Mouse (Mus musculus): Measurements from ENCODE around the gene Topaz1.
"Not testable (repeated sequence)": the region's sequence is repeated elsewhere in the genome, so short reads cannot be mapped to it uniquely, and the experiment has no call there.

Topaz1 gene

DNA sequence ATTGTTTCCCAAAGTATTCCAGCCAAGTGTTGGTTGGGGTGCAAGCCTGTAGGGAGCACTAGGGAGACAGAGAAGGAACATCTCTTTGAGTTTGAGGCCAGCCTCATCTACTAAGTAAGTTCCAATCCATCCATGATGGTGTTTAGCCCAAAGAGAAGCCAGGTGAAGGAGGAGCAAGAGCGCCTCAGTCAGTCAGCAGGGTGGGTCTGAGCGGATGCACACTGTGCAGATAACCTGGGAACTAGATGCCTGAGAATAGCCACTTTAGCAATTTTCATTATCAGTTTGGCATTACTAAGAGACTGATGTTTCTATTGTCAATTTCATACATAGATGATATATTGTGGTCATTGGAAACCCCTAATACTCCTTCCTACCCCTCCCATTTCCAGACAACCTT lies 67.6 kb downstream of the Topaz1 start:
- DNase-seq: no peak

DNA sequence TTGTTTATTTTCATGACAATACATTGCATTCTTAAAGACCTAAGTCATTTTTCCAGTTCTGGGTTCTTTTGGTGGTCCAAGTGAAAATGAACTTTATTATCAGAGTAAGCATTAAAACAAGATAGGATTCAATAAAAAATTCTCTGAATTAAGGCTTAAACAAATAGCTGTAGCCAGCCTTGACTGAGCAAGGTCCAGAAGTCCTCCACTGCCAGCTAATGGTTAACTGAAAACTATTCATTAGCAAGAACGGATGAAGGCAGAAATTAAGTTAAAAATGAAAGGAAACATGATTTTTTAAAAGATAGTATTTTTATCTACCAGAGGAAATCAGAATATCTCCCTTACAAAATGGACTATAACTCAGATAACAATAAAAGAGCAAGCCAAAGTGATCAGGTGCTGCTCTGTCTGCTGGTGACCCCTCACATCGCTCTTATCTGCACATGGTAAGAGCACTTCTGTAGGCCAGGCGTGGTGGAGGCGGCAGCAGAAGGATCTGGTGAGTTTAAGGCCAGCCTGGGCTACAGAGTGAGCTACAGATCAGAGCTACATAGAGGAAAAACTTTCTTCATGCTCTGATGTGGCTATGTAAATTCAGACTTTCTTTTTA lies 68.2 kb downstream of the Topaz1 start:
- DNase-seq: no peak

DNA sequence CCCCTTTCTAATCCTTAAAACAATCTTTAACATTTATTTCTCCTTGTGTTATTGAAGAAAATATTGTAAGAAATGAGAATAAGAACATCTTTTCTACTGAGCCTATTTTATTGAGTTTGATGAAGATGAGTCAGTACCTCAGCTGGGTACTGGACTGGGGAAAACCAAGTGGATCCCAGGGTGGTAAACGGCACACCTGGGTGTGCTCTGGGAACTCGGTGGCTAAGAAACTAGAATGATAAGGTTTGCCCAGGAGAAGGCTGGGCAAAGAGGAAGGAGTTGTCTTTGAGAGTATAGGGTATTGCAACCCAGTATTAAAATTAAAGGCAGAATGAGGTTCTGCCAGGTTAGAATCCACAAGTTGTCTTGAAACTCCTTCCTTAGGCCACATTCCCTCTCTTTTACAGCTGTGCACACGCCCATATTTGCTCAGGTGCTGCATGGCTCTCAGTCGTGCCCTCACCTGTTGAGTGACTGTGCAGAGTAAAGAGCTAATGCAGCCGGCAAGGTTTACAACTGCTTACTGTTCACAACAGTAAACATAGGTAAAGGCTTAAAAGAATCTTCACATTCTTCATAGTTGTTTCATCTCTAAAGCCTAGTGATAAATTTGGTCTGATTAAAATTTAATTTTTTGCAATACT lies 76.3 kb downstream of the Topaz1 start:
- no peak for DNase-seq

DNA sequence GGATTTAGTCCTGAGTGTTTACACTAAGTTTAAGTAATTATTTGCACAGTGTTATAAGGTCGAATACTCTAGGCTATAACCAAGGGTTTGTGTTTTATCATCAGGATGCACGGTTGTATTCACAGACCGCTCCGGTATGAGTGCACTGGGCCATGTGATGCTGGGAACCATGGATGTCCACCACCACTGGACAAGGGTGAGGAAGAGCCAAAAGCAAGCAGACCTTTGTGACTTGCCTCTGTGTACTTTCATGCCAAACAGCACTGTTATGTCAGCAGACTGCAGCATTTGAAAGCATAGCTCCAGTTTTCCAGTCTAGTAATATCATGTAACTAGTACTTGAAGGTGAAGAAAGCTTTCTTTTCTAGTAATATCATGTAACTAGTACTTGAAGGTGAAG lies 79.6 kb downstream of the Topaz1 start:
- DNase-seq: no peak

DNA sequence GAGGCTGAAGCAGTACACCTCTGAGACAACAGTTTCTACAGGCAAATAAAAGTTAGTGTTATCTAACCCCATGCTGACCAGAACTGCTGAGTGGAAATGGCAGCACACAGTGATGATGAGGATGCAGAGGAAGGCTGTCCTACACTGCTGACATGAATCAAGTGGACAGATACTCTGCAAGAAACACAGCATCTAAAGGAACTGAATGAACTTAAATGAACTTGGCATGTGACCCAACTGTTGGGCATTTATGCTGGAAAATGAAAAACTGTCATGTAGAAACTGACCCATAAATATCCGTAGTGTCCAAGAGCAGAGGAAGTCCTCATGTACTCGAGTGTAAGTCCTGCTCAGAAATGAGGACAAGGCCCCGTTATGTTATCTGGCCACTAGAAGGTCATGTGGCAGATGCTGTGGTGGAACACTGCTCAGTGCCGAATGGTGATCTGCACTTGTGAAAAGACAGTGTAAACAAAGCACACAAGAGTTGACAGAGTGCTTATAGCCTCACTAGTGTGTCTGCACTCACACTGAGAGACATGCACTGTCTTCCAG lies 82.8 kb downstream of the Topaz1 start:
- no peak for DNase-seq

DNA sequence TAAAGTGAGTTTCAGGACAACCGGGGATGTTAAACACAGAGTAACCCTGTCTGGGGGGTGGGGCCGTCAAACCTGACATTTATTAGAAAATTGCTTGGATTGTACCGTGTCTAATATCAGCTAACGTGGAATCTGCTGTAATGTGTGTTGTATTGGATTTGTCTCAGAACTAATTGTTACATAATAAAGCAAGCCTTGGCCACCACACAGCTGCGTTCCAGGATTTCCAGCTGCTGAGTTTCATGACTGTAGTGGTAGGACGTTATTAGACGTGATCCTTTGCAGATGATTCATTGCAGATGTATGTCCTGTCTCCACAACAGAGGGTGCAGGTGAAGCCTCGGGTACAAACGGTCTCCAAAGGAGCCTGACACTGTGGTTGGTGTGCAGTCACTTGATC lies 89.0 kb downstream of the Topaz1 start:
- DNase-seq: no peak

DNA sequence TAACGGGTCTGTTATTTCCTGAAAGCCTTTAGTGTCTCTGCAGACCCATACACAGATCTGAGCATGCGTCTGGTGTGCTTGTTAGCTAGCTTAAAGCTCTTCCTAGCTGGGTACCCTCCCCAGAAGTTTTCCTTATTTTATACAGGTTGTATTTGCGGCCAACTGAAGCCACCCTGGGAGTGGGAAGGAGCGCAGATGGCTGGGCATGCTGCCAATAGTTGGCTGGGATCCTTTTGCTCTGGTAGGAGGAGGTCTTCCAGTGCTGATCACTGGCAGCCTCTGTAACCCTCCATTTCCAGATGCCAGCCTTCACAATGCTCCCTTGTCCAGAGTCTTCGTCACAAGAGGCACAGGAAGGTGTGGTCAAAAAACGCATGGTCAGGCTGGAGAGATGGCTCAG lies 89.6 kb downstream of the Topaz1 start:
- no peak for DNase-seq

DNA sequence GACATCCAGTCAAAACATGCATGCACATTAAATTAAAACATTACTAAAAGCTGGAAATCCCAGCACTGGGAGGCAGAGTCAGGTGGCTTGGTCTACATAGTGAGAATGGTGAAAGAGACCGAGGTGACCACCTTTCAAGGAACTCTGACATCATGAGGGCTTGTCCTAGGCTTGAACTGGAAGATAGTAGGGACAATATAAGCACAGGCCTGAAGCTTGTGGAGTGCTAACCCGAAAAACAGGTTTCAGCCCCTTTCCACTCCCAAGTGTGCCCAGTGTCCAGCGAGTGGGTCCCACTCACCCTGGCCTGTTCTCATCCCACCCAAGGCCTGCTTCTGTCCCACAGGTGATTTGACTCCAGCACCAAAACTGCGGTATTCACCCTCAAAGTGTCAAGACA lies 90.1 kb downstream of the Topaz1 start:
- DNase-seq: no peak

DNA sequence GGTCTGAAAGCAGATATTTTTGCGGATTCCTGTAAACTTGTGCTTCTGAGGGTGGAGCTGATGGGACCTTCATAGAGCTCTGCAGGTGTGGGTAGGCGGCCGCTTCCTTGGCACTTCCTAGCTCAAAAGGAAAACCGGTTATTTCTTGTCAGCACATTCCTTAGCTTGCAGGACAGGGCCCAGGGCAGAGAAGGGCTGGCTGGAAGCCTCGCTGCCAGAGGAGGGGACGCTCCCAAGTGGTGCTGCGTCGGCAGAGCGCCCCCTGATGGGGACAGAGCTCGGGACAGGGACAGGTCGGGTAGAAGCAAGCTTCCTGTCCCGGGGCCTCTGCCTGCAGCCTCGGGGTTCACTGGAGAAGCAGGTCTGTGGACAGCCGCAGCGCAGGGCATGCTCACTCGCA lies 90.5 kb downstream of the Topaz1 start:
- DNase-seq: peak; percentile 44

DNA sequence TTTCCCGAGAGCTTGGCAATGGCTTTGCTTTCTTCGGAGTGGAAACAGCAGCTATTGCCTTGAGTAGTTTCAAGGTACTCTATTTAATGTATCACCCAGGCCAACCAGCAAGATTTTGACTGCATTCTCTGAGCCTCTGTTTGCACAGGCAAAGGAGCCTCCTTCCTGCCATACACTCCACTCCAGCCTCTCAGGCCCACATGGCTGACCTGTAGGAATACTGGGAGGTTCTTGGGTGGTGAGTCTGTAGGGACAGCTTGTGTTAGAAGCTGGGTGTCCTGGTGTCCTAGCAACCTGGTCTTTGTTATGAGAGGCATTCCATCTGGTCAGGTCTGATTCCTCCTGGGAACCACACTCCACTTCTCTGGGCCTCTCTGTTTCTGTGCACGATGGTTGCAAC lies 96.6 kb downstream of the Topaz1 start, which contains the start of gene Gm35549:
TSS of gene Gm35549 (minus strand) at position 276 of the 400 bp plus-strand sequence.
- DNase-seq: no peak

DNA sequence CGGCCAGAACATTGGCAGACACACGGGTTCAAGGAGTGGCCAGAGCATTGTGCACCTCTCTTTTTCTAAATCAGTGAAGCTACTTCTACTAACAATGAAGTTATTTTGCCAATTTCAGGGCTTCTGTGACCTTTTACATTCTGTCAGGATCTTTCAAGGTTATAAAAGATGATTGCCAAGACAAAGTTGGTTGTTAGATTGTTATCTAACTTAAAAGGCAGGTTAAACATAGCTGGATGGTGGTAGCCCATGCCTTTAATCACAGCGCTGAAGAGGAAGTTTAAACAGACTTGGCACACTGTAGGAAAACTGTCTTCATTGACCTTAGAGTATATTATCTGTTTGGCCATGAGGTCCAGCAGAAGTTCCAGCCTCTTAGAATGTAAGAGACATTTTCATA lies 98.5 kb downstream of the Topaz1 start:
- DNase-seq: no peak

DNA sequence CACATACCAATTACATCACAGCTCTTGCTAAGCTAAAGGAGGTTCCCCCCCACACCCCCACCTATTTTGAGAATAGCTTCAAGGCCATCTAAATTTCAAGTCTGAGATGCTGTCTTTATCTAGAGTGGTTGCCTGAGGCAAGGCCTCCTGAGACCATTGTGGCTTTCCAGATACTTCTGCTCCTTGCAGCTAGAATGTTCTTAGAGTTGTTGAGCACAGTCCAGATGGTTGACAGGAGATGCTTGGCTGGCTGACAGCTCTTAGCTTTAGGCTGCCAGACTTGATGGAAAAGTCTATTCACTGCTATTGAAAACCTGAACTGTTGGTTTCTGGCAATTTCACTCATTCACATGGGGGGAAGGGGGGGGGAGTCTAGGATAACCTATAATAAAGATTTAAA lies 99.0 kb downstream of the Topaz1 start:
- DNase-seq: no peak

DNA sequence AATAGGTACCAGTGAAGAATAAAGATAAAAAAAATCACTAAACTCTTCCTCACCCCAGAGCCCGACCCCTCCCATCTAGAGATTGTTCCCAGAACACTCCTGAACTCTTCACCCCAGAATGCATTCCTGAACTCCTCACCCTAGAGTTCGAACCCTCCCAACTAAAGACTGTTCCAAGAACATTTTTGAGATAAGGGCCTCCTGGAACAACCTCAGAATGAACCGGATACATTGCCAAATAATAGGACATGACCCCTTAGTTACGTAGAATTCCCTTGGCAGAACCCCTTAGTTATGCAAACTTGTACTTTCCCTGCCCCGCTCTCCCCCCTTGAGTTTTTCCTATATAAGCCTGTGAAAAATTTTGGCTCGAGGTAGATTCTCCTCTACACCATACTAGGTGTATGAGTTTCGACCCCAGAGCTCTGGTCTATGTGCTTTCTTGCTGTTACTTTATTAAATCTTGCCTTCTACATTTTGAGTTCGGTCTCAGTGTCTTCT lies 100.7 kb downstream of the Topaz1 start:
- DNase-seq: not testable (repeated sequence)
